Mouse (Mus musculus): ENCODE measurements around the gene Olfr552. TPM values are rescaled to one million over a fixed set of nuclear protein-coding genes. Genes with fewer than 3 reads are reported as not detected.

Olfr552 gene
- polyA plus RNA-seq (2017; shearing (Covaris generic)), result not detected

GRCm38 (mm10) chr7:102597378-102598031 lies at the start of gene Olfr552:
Gene Olfr552 (plus strand): TSS chr7:102597770.

GRCm38 (mm10) chr7:102549570-102549969 lies 48.0 kb upstream of the Olfr552 start, which contains the start of gene Olfr549:
Gene Olfr549 (plus strand): TSS chr7:102549870.

GRCm38 (mm10) chr7:102564999-102565997 lies 32.3 kb upstream of the Olfr552 start, which contains the start of gene Trim21:
Gene Trim21 (minus strand): TSS chr7:102565486.

GRCm38 (mm10) chr7:102571142-102571541 lies 26.4 kb upstream of the Olfr552 start, which contains the start of gene Olfr550:
Gene Olfr550 (plus strand): TSS chr7:102571442.

GRCm38 (mm10) chr7:102591786-102592185 lies 5.8 kb upstream of the Olfr552 start, which contains the start of gene Olfr551:
Gene Olfr551 (minus strand): TSS chr7:102591886.

GRCm38 (mm10) chr7:102618118-102618517 lies 20.5 kb downstream of the Olfr552 start, which contains the start of gene Olfr553:
Gene Olfr553 (minus strand): TSS chr7:102618218.

GRCm38 (mm10) chr7:102638132-102638531 lies 40.6 kb downstream of the Olfr552 start, which contains the start of gene Olfr554:
Gene Olfr554 (plus strand): TSS chr7:102638432.

Other genes starting within 250 kb of the Olfr552 start
- 54.6 TPM for gene Rrm1, start 156.1 kb upstream of the Olfr552 start, polyA plus RNA-seq (2017; shearing (Covaris generic))
- not detected for gene Olfr543, start 116.1 kb upstream of the Olfr552 start, polyA plus RNA-seq (2017; shearing (Covaris generic))
- not detected for gene Olfr544, start 109.5 kb upstream of the Olfr552 start, polyA plus RNA-seq (2017; shearing (Covaris generic))
- gene Olfr545, start 98.2 kb upstream of the Olfr552 start, polyA plus RNA-seq (2017; shearing (Covaris generic)), result 0.09 TPM
- not detected for gene Olfr547, start 63.0 kb upstream of the Olfr552 start, polyA plus RNA-seq (2017; shearing (Covaris generic))
- not detected for gene Olfr548-ps1, start 56.9 kb upstream of the Olfr552 start, polyA plus RNA-seq (2017; shearing (Covaris generic))
- not detected for gene Olfr549, start 47.9 kb upstream of the Olfr552 start, polyA plus RNA-seq (2017; shearing (Covaris generic))
- 116 TPM for gene Trim21, start 32.3 kb upstream of the Olfr552 start, polyA plus RNA-seq (2017; shearing (Covaris generic))
- not detected for gene Olfr550, start 26.3 kb upstream of the Olfr552 start, polyA plus RNA-seq (2017; shearing (Covaris generic))
- not detected for gene Olfr551, start 5.9 kb upstream of the Olfr552 start, polyA plus RNA-seq (2017; shearing (Covaris generic))
- gene Olfr553, start 20.4 kb downstream of the Olfr552 start, polyA plus RNA-seq (2017; shearing (Covaris generic)), result not detected
- gene Olfr554, start 40.7 kb downstream of the Olfr552 start, polyA plus RNA-seq (2017; shearing (Covaris generic)), result not detected
- gene Olfr555, start 61.1 kb downstream of the Olfr552 start, polyA plus RNA-seq (2017; shearing (Covaris generic)), result not detected
- gene Olfr556, start 67.1 kb downstream of the Olfr552 start, polyA plus RNA-seq (2017; shearing (Covaris generic)), result not detected
- 17.4 TPM for gene Trim68, start 89.6 kb downstream of the Olfr552 start, polyA plus RNA-seq (2017; shearing (Covaris generic))
- not detected for gene Olfr557, start 98.1 kb downstream of the Olfr552 start, polyA plus RNA-seq (2017; shearing (Covaris generic))
- gene Olfr558, start 104.4 kb downstream of the Olfr552 start, polyA plus RNA-seq (2017; shearing (Covaris generic)), result not detected
- not detected for gene Olfr33, start 121.3 kb downstream of the Olfr552 start, polyA plus RNA-seq (2017; shearing (Covaris generic))
- gene Olfr559, start 129.7 kb downstream of the Olfr552 start, polyA plus RNA-seq (2017; shearing (Covaris generic)), result not detected
- gene Olfr560, start 161.6 kb downstream of the Olfr552 start, polyA plus RNA-seq (2017; shearing (Covaris generic)), result not detected
- gene Olfr78, start 161.7 kb downstream of the Olfr552 start, polyA plus RNA-seq (2017; shearing (Covaris generic)), result not detected
- gene Olfr561, start 173.5 kb downstream of the Olfr552 start, polyA plus RNA-seq (2017; shearing (Covaris generic)), result not detected
- not detected for gene Olfr564, start 205.7 kb downstream of the Olfr552 start, polyA plus RNA-seq (2017; shearing (Covaris generic))

Data from activated CD4-positive, CD25-positive, alpha-beta regulatory T cell, adult 9 weeks (primary cell).